Mouse (Mus musculus) megakaryocyte, embryonic 14.5 days (primary cell): ENCODE data around the gene Rwdd4a.

Source experiments
- FLI1 ChIP-seq: IDR thresholded peaks from 2 replicates; pipeline ENCODE4 v1.6.1; 2012; ENCODE audit warnings: low read length, inconsistent platforms, mixed read lengths
- GATA1 ChIP-seq: IDR thresholded peaks from 3 replicates; pipeline ENCODE4 v1.6.1; 2012; ENCODE audit warnings: mixed read lengths, low read length, inconsistent platforms, borderline replicate concordance

DNA sequence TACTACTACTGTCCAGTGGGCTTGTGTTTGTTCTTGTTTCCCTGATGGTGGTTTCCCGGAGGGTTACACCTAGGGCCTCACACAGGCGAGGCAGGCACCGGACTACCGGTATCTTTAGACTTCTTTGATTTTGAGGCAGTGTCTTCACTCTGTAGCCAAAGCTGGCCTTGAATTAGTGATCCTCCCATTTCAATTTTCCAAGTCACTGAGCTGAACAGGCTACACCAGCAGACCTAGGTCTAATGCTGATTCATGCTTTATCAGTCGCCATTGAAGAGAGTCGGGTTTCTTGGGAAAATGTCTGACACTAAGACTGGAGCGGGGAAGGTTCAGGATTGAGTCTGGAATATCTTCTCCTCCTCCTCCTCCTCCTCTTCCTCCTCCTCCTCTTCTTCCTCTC lies 40.0 kb downstream of the Rwdd4a start:
- no peak for TF ChIP-seq FLI1
- no peak for TF ChIP-seq GATA1
